Mouse (Mus musculus): ENCODE measurements around the gene Efcc1. TPM values are rescaled to one million over a fixed set of nuclear protein-coding genes. Genes with fewer than 3 reads are reported as not detected.

Efcc1 gene
- 0.48 and 0.77 TPM in 2 replicates for total RNA-seq (2014; fragmentation: Nextera tagmentation)
- 0.72 and 1.2 TPM in 2 replicates for total RNA-seq (2017)

GRCm38 (mm10) chr6:87730591-87731462, at the start of gene Efcc1:
TSS of gene Efcc1 (plus strand) at chr6:87730869.
- no peak for ATAC-seq (replicated peaks; ENCODE audit: low FRiP score, low TSS enrichment, poor library complexity, severe bottlenecking)

- no peak for ATAC-seq (replicated peaks; ENCODE audit: low FRiP score, low TSS enrichment, poor library complexity, severe bottlenecking)
Observed at GRCm38 (mm10) chr6:87695947-87696346, 34.7 kb upstream of the Efcc1 start.

DNA sequence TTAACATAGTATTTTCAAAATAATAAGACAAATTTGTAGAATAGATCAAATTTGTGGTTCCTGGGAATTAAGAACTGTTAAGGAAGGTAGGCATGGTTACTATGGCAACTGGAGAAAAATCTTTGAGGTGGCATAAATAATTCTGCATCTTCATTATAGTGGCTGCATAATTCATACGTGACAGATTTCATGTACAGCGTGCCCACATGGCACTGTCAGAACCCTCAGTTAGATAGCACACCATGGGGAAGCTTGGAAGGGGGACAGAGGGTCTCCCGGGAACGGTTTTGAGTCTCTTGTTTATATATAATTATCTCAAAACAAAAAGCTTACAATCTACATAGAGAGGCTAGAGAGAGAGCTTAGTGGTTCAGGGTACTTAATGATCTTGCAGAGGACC, 34.1 kb upstream of the Efcc1 start:
- no peak for ATAC-seq (replicated peaks; ENCODE audit: low FRiP score, low TSS enrichment, poor library complexity, severe bottlenecking)

- ATAC-seq (replicated peaks; ENCODE audit: low FRiP score, low TSS enrichment, poor library complexity, severe bottlenecking) = peak; percentile 75
Observed at GRCm38 (mm10) chr6:87706246-87706645, 24.4 kb upstream of the Efcc1 start.

DNA sequence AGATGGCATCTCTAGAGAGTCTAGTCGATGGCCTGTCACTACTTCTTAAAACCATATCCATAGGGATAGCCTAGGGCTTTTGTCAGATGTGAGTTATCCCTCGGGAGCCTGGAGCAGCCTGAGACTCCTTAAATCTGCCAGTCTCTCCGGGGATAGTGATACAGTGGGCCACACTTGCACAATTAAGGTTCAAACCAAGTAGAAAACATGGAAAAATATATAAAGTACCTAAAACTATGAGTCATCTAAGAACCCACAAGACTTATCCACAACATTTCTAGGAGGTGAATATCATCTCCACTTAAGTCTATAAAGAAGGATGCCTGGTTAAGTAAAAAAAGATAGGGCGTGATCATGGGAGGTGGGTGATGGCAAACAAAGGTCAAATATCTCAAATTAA, 18.4 kb upstream of the Efcc1 start:
- no peak for ATAC-seq (replicated peaks; ENCODE audit: low FRiP score, low TSS enrichment, poor library complexity, severe bottlenecking)

- no peak for ATAC-seq (replicated peaks; ENCODE audit: low FRiP score, low TSS enrichment, poor library complexity, severe bottlenecking)
Observed at GRCm38 (mm10) chr6:87714091-87714490, 16.6 kb upstream of the Efcc1 start.

DNA sequence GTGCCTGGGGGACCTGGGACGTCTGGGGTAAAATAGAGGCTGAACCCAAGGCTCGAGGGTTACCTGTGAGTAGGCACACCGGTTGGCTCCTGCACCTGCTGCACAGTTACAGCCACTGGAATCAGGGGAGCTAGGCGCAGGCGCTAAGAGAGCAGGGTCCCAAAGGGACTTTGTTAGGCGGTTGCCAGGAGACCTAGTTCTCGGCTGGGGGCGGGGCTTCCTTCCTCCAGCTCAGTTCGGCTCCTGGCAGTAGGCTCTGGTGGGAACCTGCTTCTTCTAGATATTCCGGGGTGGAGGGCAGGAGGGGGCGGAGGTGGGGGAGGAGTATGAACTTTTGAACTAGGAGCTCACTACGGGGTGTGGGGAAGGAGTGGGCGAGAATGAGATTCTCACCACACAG, 8.0 kb upstream of the Efcc1 start:
- ATAC-seq (replicated peaks; ENCODE audit: low FRiP score, low TSS enrichment, poor library complexity, severe bottlenecking) = peak; percentile 77

DNA sequence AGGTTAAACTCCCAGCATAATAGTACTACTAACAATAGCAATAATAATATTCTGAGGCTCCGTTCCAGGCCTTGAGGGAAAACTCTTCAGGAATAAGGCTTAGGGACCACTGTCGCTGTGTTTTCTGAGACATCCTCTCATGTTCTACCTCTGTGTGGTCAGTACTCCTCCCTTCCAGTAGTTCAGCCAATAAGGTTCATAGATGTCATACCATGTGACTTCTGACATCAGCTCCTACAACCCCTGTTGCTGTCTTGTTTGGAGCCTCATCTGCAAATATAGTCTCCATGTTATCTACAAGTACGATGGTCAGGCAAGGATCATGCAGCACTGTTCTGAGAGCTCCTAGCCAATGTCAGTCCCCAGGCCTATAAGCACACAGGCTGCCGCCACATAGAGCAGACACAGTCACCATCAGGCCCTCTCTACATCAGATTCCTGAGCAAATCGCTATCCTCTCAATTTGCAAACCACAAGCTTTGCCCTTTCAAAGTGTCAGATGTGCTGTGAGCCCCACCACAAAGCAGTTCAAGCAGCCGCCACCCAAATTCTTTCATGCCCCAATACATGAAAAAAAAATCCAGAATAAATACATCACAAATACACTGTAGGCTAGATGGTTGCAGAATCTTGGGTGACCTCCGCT, 5.3 kb upstream of the Efcc1 start:
- ATAC-seq (replicated peaks; ENCODE audit: low FRiP score, low TSS enrichment, poor library complexity, severe bottlenecking) = no peak

DNA sequence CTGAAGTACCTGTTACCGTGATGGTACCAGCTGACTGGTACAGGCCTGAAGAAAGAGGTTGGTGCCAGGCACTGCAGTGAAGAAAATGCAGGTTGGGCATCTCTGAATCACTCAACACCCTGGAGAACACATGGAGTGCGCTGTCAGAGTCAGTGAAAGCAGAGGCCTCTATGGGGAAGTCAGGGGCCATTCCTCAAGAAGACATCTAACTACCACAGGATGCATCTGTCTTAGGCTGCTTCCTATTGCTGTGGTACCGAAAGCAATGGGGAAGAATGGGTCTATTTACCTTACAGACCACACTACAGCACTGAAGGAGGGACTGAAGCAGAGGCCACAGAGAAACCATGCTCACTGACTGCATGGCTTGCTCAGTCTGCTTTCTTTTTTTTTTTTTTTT, 2.6 kb upstream of the Efcc1 start:
- no peak for ATAC-seq (replicated peaks; ENCODE audit: low FRiP score, low TSS enrichment, poor library complexity, severe bottlenecking)

- ATAC-seq (replicated peaks; ENCODE audit: low FRiP score, low TSS enrichment, poor library complexity, severe bottlenecking) = no peak
Observed at GRCm38 (mm10) chr6:87730141-87730540, 528 bp upstream of the Efcc1 start.

DNA sequence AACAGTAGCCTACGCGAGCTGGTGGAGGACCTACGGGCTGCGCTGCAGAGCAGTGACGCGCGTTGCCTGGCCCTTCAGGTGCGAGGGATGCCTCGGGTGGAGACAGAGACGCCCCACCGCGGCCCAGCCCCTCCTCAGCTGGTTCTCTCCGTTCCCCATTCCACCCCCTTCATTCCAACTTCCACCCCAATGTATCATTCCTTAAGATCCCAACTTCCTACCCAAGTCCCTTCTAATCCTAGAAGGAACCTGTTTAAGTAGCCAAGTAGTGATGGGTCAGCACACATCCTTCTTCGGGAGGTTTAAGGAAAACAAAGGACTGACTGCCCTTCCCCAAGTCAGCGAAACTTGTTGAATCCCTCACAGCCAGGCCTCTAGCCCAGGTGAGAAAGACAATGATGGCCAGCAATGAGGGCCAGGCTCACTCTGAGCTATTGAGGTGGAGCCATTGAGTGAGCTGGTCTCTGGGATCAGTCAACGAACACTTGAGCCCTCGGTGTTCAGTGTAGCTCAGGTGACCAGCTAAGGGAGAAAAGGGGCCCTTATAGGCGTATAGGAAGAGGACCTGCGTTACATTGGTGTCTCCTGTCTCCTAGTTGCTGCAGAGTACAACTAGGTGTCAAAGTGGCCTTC, 910 bp downstream of the Efcc1 start:
- ATAC-seq (replicated peaks; ENCODE audit: low FRiP score, low TSS enrichment, poor library complexity, severe bottlenecking) = no peak

DNA sequence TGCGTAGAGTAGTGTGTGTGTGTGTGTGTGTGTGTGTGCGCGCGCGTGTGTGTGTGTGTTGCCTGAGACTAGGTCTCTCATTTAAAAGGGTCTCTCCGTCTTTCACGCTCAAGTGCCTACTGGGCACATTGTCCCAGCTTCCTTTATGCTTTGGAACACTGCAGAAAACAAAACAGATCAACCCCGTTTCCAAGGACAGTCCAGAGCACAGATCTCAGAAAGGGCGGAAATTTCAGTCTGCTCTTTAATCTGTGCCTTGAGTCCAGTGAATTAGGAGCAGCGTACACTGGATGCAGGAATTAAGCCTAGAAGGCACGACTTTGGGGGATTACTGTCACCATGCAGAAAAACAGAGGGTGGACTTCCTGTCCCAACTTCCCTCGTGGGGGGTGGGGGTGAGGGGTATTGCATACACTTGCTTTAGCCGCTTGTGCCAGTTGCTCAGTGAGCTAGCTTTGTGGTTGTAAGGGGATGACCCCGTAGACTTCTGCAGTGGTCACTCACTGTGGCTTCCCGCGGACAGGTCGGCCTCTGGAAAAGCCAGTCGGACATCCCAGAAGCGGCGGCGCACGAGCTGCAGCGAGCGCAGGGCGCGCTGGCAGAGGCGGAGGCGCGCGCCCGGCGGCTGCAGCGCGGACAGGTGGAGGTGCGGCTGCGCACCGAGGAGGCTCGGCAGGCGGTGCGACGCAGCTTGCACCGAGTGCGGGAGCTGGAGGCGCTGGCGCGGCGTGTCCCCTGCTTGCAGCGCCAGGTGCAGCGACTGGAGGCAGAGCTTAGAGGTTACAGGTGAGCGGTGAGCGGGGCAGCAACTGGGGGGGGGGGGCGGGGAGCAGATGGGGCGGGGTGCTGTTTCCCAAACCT, 1.7 kb downstream of the Efcc1 start:
- ATAC-seq (replicated peaks; ENCODE audit: low FRiP score, low TSS enrichment, poor library complexity, severe bottlenecking) = no peak

GRCm38 (mm10) chr6:87733131-87733930, 2.7 kb downstream of the Efcc1 start:
- no peak for ATAC-seq (replicated peaks; ENCODE audit: low FRiP score, low TSS enrichment, poor library complexity, severe bottlenecking)

DNA sequence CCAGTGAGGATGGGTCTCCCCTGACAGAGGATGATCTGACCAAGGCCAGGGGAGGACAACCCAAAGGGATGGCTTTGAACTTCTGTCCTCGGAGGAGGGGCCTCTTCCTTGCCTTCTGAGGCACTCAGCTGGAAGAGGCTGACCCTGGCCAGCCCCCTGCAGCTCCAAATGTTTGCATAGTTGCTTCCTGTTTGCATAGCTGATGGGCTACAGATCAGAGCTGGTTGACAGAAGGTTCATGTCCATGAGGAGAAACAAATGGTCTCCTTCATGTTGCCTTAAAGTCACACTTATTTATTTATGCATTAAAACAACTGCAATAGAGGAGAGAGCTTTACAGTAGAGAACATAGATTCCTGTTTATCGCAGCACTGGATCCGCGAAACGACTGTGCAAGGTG, 3.5 kb downstream of the Efcc1 start:
- no peak for ATAC-seq (replicated peaks; ENCODE audit: low FRiP score, low TSS enrichment, poor library complexity, severe bottlenecking)

- no peak for ATAC-seq (replicated peaks; ENCODE audit: low FRiP score, low TSS enrichment, poor library complexity, severe bottlenecking)
Observed at GRCm38 (mm10) chr6:87736923-87737322, 6.3 kb downstream of the Efcc1 start.

GRCm38 (mm10) chr6:87737921-87738626, 7.4 kb downstream of the Efcc1 start:
- ATAC-seq (replicated peaks; ENCODE audit: low FRiP score, low TSS enrichment, poor library complexity, severe bottlenecking) = no peak

GRCm38 (mm10) chr6:87739898-87740297, 9.2 kb downstream of the Efcc1 start:
- peak; percentile 8; the same call in 1 of the 2 replicates for ATAC-seq (replicated peaks; ENCODE audit: low FRiP score, low TSS enrichment, poor library complexity, severe bottlenecking)

DNA sequence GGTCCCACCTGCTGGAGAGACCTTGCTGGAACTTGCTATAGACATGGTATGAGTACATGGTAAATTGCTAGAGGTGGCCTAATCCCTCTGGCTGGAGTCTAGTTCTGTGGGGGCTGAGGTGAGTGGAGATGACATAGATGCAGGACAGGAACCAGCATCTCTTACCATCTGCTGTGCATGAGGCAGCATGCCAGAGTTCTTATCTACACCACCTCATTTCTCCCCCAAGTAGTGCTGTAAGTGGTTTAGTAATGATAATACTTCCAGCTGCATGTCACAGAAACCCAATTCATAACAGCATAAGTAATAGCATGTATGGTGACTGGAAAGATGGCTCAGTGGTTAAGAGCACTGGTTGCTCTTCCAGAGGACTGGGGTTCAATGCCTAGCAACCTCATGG, 9.8 kb downstream of the Efcc1 start:
- ATAC-seq (replicated peaks; ENCODE audit: low FRiP score, low TSS enrichment, poor library complexity, severe bottlenecking) = peak; percentile 87

All from megakaryocyte-erythroid progenitor cell, adult 5-6 weeks (primary cell).